Mouse (Mus musculus): ENCODE results near the gene Dlx2. TPM values are rescaled to one million over a fixed set of nuclear protein-coding genes. Genes with fewer than 3 reads are reported as not detected.

The Dlx2 gene
- polyA plus RNA-seq, 1 experiment from 2014 or later: not detected

- no peak overlapping the region for H3K27ac ChIP-seq (ENCODE audit: low read depth)
- peaks cover 18% of the 10 kb centered on the region for H3K4me1 ChIP-seq (ENCODE audit: insufficient read depth)
- no peaks in the 10 kb centered on the region for H3K9me3 ChIP-seq (ENCODE audit: low read length)
- peaks cover 92% of the 10 kb centered on the region for H3K27me3 ChIP-seq (ENCODE audit: insufficient read depth, low read length)
- no peak for ATAC-seq
- peak overlapping the region; percentile 47 for H3K4me3 ChIP-seq (ENCODE audit: low read depth, low read length)
- no peaks in the 10 kb centered on the region for H3K36me3 ChIP-seq (replicated peaks; ENCODE audit: insufficient read depth, low read length)
- under 1% methylated on average over 58 of the region's 59 CpGs for WGBS (ENCODE audit: insufficient replicate concordance)
- TF ChIP-seq CTCF (IDR thresholded peaks at IDR 0.05; ENCODE audit: low read depth) (no peak), EP300 (IDR thresholded peaks at IDR 0.05; ENCODE audit: low read depth) (no peak)
- no peak overlapping the region for H3K9ac ChIP-seq (replicated peaks)
- H3K4me2 ChIP-seq (ENCODE audit: low read depth, low read length): peak overlapping the region; percentile 72
- no peak for DNase-seq
Observed at GRCm38 (mm10) chr2:71545882-71546639, 493 bp downstream of the Dlx2 start.

- no peaks in the 10 kb centered on the region for H3K36me3 ChIP-seq (replicated peaks; ENCODE audit: insufficient read depth, low read length)
- H3K27ac ChIP-seq (ENCODE audit: low read depth): no peak overlapping the region
- peaks cover 93% of the 10 kb centered on the region for H3K27me3 ChIP-seq (ENCODE audit: insufficient read depth, low read length)
- no peak overlapping the region for H3K9ac ChIP-seq (replicated peaks)
- ATAC-seq (no peak), DNase-seq (no peak)
- peak overlapping the region; percentile 72 for H3K4me2 ChIP-seq (ENCODE audit: low read depth, low read length)
- WGBS (ENCODE audit: insufficient replicate concordance): 2% methylated on average over 32 of the region's 32 CpGs
- no peak for TF ChIP-seq EP300 (IDR thresholded peaks at IDR 0.05; ENCODE audit: low read depth)
- no peak for TF ChIP-seq CTCF (IDR thresholded peaks at IDR 0.05; ENCODE audit: low read depth)
- peaks cover 21% of the 10 kb centered on the region for H3K4me1 ChIP-seq (ENCODE audit: insufficient read depth)
- H3K4me3 ChIP-seq (ENCODE audit: low read depth, low read length): peak overlapping the region; percentile 47
- no peaks in the 10 kb centered on the region for H3K9me3 ChIP-seq (ENCODE audit: low read length)
Observed at GRCm38 (mm10) chr2:71545401-71545881, 1.1 kb downstream of the Dlx2 start.

- DNase-seq (no peak), ATAC-seq (no peak)
- Histone ChIP-seq H3K4me3 (ENCODE audit: low read depth, low read length) (no peak overlapping the region), H3K27me3 (ENCODE audit: insufficient read depth, low read length) (peaks cover 93% of the 10 kb centered on the region), H3K9me3 (ENCODE audit: low read length) (no peaks in the 10 kb centered on the region), H3K36me3 (replicated peaks; ENCODE audit: insufficient read depth, low read length) (no peaks in the 10 kb centered on the region), H3K27ac (ENCODE audit: low read depth) (no peak overlapping the region), H3K9ac (replicated peaks) (no peak overlapping the region), H3K4me2 (ENCODE audit: low read depth, low read length) (no peak overlapping the region), H3K4me1 (ENCODE audit: insufficient read depth) (peaks cover 21% of the 10 kb centered on the region)
- TF ChIP-seq EP300 (IDR thresholded peaks at IDR 0.05; ENCODE audit: low read depth) (no peak), CTCF (IDR thresholded peaks at IDR 0.05; ENCODE audit: low read depth) (no peak)
- WGBS (ENCODE audit: insufficient replicate concordance): 3% methylated on average over 61 of the region's 61 CpGs
Observed at GRCm38 (mm10) chr2:71544391-71545285, 1.9 kb downstream of the Dlx2 start.

DNA sequence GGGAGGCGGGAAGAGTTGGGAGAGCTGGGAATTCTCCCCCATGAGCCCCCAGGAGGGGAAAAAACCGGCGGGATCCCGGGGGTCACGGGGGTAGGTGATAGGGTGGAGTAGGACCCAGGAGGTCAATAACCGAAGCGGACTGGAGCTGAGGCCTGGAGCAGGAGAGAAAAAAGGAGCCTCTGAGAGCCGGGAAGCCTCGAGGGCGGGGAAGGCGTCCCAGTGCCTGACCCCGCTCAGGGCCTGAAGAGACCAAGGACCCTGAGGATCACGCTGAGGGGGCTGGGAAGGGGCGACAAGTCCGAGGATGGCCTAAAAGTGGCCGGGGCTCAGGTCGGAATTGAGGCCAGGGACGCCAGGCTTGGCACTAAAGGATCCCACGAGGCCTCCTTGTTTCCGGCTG lies 2.6 kb downstream of the Dlx2 start:
- Histone ChIP-seq H3K4me1 (ENCODE audit: insufficient read depth) (peaks cover 27% of the 10 kb centered on the region), H3K4me3 (ENCODE audit: low read depth, low read length) (no peak overlapping the region), H3K27me3 (ENCODE audit: insufficient read depth, low read length) (peaks cover 94% of the 10 kb centered on the region), H3K4me2 (ENCODE audit: low read depth, low read length) (no peak overlapping the region), H3K27ac (ENCODE audit: low read depth) (no peak overlapping the region), H3K9me3 (ENCODE audit: low read length) (no peaks in the 10 kb centered on the region), H3K36me3 (replicated peaks; ENCODE audit: insufficient read depth, low read length) (no peaks in the 10 kb centered on the region), H3K9ac (replicated peaks) (no peak overlapping the region)
- TF ChIP-seq CTCF (IDR thresholded peaks at IDR 0.05; ENCODE audit: low read depth): no peak
- DNase-seq (no peak), ATAC-seq (no peak)
- 6% methylated on average over 20 of the region's 20 CpGs for WGBS (ENCODE audit: insufficient replicate concordance)

DNA sequence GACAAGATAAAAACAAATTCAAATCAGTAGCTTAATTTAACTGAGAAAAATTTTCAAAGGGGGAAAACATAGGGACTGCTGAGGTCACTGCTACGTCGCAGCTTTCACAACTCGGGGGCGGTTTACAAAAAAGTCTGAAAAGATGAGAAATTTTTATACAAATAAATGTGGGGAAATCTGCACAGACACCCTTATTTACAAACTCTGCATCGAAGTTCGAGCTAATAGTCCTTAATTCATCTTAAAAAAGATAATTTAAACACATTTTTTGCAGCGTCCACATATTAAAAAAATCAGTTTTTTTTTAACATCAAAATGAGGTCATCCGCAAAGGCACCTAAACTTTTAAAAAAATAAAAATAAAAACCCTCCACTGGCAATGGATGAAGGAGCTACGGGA lies 3.0 kb downstream of the Dlx2 start:
- H3K4me2 ChIP-seq (ENCODE audit: low read depth, low read length): no peak overlapping the region
- TF ChIP-seq CTCF (IDR thresholded peaks at IDR 0.05; ENCODE audit: low read depth): no peak
- no peak for TF ChIP-seq EP300 (IDR thresholded peaks at IDR 0.05; ENCODE audit: low read depth)
- H3K4me3 ChIP-seq (ENCODE audit: low read depth, low read length): no peak overlapping the region
- no peak for ATAC-seq
- H3K27me3 ChIP-seq (ENCODE audit: insufficient read depth, low read length): peaks cover 94% of the 10 kb centered on the region
- 5% methylated on average over 9 of the region's 9 CpGs for WGBS (ENCODE audit: insufficient replicate concordance)
- peaks cover 29% of the 10 kb centered on the region for H3K4me1 ChIP-seq (ENCODE audit: insufficient read depth)
- H3K9me3 ChIP-seq (ENCODE audit: low read length): no peaks in the 10 kb centered on the region
- no peak overlapping the region for H3K27ac ChIP-seq (ENCODE audit: low read depth)
- no peak for DNase-seq
- no peaks in the 10 kb centered on the region for H3K36me3 ChIP-seq (replicated peaks; ENCODE audit: insufficient read depth, low read length)
- no peak overlapping the region for H3K9ac ChIP-seq (replicated peaks)

GRCm38 (mm10) chr2:71542816-71543301 lies 3.7 kb downstream of the Dlx2 start:
- no peak overlapping the region for H3K9ac ChIP-seq (replicated peaks)
- WGBS (ENCODE audit: insufficient replicate concordance): under 1% methylated on average over 28 of the region's 30 CpGs
- H3K9me3 ChIP-seq (ENCODE audit: low read length): no peaks in the 10 kb centered on the region
- no peak for TF ChIP-seq EP300 (IDR thresholded peaks at IDR 0.05; ENCODE audit: low read depth)
- no peak for TF ChIP-seq CTCF (IDR thresholded peaks at IDR 0.05; ENCODE audit: low read depth)
- DNase-seq (no peak), ATAC-seq (peak; percentile 58)
- 0 out of 2 replicates have a peak overlapping the region, but pooled peaks have one; percentile 15 for H3K4me3 ChIP-seq (ENCODE audit: low read depth, low read length)
- peaks cover 95% of the 10 kb centered on the region for H3K27me3 ChIP-seq (ENCODE audit: insufficient read depth, low read length)
- peaks cover 29% of the 10 kb centered on the region for H3K4me1 ChIP-seq (ENCODE audit: insufficient read depth)
- H3K36me3 ChIP-seq (replicated peaks; ENCODE audit: insufficient read depth, low read length): no peaks in the 10 kb centered on the region
- H3K27ac ChIP-seq (ENCODE audit: low read depth): no peak overlapping the region
- peak overlapping the region; percentile 22; the same call in 1 of the 2 replicates for H3K4me2 ChIP-seq (ENCODE audit: low read depth, low read length)
